Mouse (Mus musculus) MEL (cell line): ENCODE measurements around the gene Dcp1a.

Experiments used
- CTCF ChIP-seq, 3 experiments: IDR thresholded peaks in 2 of 3; conservative IDR thresholded peaks in 1 of 3; 2 replicates each; pipeline ENCODE4 v1.5.1; 2011 to 2012; ENCODE audit warnings: low read length in 3 of 3, low read depth in 2 of 3, mild to moderate bottlenecking in 2 of 3, improper control_type of control experiment in 1 of 3, inconsistent platforms in 1 of 3, mixed read lengths in 1 of 3, moderate library complexity in 1 of 3; ENCODE audit not compliant: control insufficient read depth in 1 of 3, insufficient read depth in 1 of 3, poor library complexity in 1 of 3, severe bottlenecking in 1 of 3
- EP300 ChIP-seq, 2 experiments: IDR thresholded peaks; 2 replicates each; pipeline ENCODE4 v1.6.1; 2011; ENCODE audit warnings: improper control_type of control experiment in 2 of 2, low read length in 2 of 2, low read depth in 1 of 2, mild to moderate bottlenecking in 1 of 2
- ETS1 ChIP-seq: IDR thresholded peaks from 2 replicates; pipeline ENCODE4 v1.6.1; 2012; ENCODE audit warnings: low read depth, mild to moderate bottlenecking, inconsistent platforms, low read length, improper control_type of control experiment, moderate library complexity
- GATA1 ChIP-seq: IDR thresholded peaks from 2 replicates; pipeline ENCODE4 v1.6.1; 2011; ENCODE audit warnings: low read depth, low read length, improper control_type of control experiment
- MAX ChIP-seq: IDR thresholded peaks from 2 replicates; pipeline ENCODE4 v1.6.1; 2011; ENCODE audit warnings: low read length, improper control_type of control experiment
- MYB ChIP-seq: IDR thresholded peaks from 2 replicates; pipeline ENCODE4 v1.6.1; 2011; ENCODE audit warnings: mild to moderate bottlenecking, low read depth, low read length, improper control_type of control experiment
- POLR2A ChIP-seq, 2 experiments: IDR thresholded peaks; 2 replicates each; pipeline ENCODE4 v1.6.1; 2011 to 2012; ENCODE audit warnings: low read length in 2 of 2, mild to moderate bottlenecking in 2 of 2, control low read depth in 1 of 2, improper control_type of control experiment in 1 of 2, low read depth in 1 of 2, moderate library complexity in 1 of 2; ENCODE audit not compliant: control insufficient read depth in 1 of 2, insufficient read depth in 1 of 2, poor library complexity in 1 of 2
- RAD21 ChIP-seq: IDR thresholded peaks from 2 replicates; pipeline ENCODE4 v1.6.1; 2011; ENCODE audit warnings: mild to moderate bottlenecking, low read depth, low read length, improper control_type of control experiment
- RCOR1 ChIP-seq: IDR thresholded peaks from 2 replicates; pipeline ENCODE4 v1.6.1; 2012; ENCODE audit warnings: low read depth, mild to moderate bottlenecking, inconsistent platforms, low read length, improper control_type of control experiment
- TAL1 ChIP-seq: IDR thresholded peaks from 2 replicates; pipeline ENCODE4 v1.6.1; 2012; ENCODE audit warnings: mild to moderate bottlenecking, inconsistent platforms, low read length, moderate library complexity, mixed read lengths
- TCF12 ChIP-seq: IDR thresholded peaks from 2 replicates; pipeline ENCODE4 v1.6.1; 2014; ENCODE audit warnings: low read depth, mild to moderate bottlenecking, inconsistent platforms, low read length, improper control_type of control experiment, moderate library complexity

- no peak for TF ChIP-seq CTCF (IDR thresholded peaks at IDR 0.05 in 2 of 3, conservative IDR thresholded peaks at IDR 0.05 in 1 of 3; ENCODE audit: control insufficient read depth in 1 of 3, insufficient read depth in 1 of 3, low read depth in 2 of 3, low read length in 3 of 3, poor library complexity in 1 of 3, severe bottlenecking in 1 of 3)
- no peak for TF ChIP-seq POLR2A (IDR thresholded peaks at IDR 0.05; ENCODE audit: control insufficient read depth in 1 of 2, insufficient read depth in 1 of 2, low read depth in 1 of 2, low read length in 2 of 2, poor library complexity in 1 of 2)
- TF ChIP-seq RAD21: no peak
- TF ChIP-seq MYB: no peak
- no peak for TF ChIP-seq MAX
- TF ChIP-seq TCF12: no peak
- TF ChIP-seq ETS1: no peak
- TF ChIP-seq GATA1: no peak
- TF ChIP-seq TAL1: no peak
- TF ChIP-seq RCOR1: no peak
- no peak for TF ChIP-seq EP300 (IDR thresholded peaks at IDR 0.05; ENCODE audit: low read depth in 1 of 2, low read length in 2 of 2)
Observed at GRCm38 (mm10) chr14:30493276-30493675, 13.9 kb downstream of the Dcp1a start.
